Mouse (Mus musculus) forebrain, embryonic 11.5 days (tissue): ENCODE data around the gene Itpkb. TPM values are rescaled to one million over a fixed set of nuclear protein-coding genes. Genes with fewer than 3 reads are reported as not detected.

Experiments used
- ATAC-seq: fragments of 200-750 bp; cut with Nextera tagmentation; replicated peaks from 2 replicates; pipeline ENCODE4 v1.8.0; 2017; ENCODE audit warnings: moderate TSS enrichment; ENCODE audit not compliant: low FRiP score
- DNase-seq: peaks from one replicate; pipeline ENCODE4 v3.0.0-alpha.2; 2017; ENCODE audit warnings: low spot score
- H3K27ac ChIP-seq: fragments of 300-500 bp; sonication (generic); 2 replicates; pipeline ENCODE4 v1.5.1; 2014; ENCODE audit warnings: low read depth, low read length
- H3K27me3 ChIP-seq: fragments of 300-500 bp; sonication (generic); 2 replicates; pipeline ENCODE4 v1.6.1; 2014; ENCODE audit warnings: mild to moderate bottlenecking, low read length, mixed read lengths; ENCODE audit not compliant: control insufficient read depth, insufficient read depth
- H3K36me3 ChIP-seq: fragments of 300-500 bp; sonication (generic); 2 replicates; pipeline ENCODE4 v1.6.1; 2014; ENCODE audit warnings: mild to moderate bottlenecking, low read length, moderate library complexity, mixed read lengths; ENCODE audit not compliant: control insufficient read depth, insufficient read depth
- H3K4me1 ChIP-seq: fragments of 300-500 bp; sonication (generic); replicated peaks from 2 replicates; pipeline ENCODE4 v1.6.1; 2014; ENCODE audit warnings: low read length, mixed read lengths; ENCODE audit not compliant: control insufficient read depth, insufficient read depth
- H3K4me2 ChIP-seq: fragments of 300-500 bp; sonication (generic); 2 replicates; pipeline ENCODE4 v1.6.1; 2014; ENCODE audit warnings: low read depth, mild to moderate bottlenecking, low read length, moderate library complexity, mixed read lengths; ENCODE audit not compliant: severe bottlenecking
- H3K4me3 ChIP-seq: fragments of 300-500 bp; sonication (generic); 2 replicates; pipeline ENCODE4 v1.5.1; 2014; ENCODE audit warnings: low read depth, low read length
- H3K9ac ChIP-seq: fragments of 300-500 bp; sonication (generic); 2 replicates; pipeline ENCODE4 v1.6.1; 2014; ENCODE audit warnings: low read length
- H3K9me3 ChIP-seq: fragments of 300-500 bp; sonication (generic); 2 replicates; pipeline ENCODE4 v1.6.1; 2016; ENCODE audit warnings: low read length, mixed read lengths; ENCODE audit not compliant: control insufficient read depth
- WGBS: fragments of 180-500 bp; shearing (Covaris S2); extraction: QIAGEN DNeasy Blood & Tissue Kit; methylation state at CpG from one replicate; pipeline ENCODE4 v1.1.7; 2014; 5-methylcytosine and 5-hydroxymethylcytosine counted together
- polyA plus RNA-seq: library from polyadenylated mRNA; unstranded; fragments of >200 nt; fragmentation: Nextera tagmentation; extraction: Ambion mirVana; gene quantifications from 2 replicates; pipeline ENCODE4 v1.2.1, GENCODE M21; 2014

Itpkb gene
- polyA plus RNA-seq, 1 experiment from 2014 or later, result 3.2 TPM

DNA sequence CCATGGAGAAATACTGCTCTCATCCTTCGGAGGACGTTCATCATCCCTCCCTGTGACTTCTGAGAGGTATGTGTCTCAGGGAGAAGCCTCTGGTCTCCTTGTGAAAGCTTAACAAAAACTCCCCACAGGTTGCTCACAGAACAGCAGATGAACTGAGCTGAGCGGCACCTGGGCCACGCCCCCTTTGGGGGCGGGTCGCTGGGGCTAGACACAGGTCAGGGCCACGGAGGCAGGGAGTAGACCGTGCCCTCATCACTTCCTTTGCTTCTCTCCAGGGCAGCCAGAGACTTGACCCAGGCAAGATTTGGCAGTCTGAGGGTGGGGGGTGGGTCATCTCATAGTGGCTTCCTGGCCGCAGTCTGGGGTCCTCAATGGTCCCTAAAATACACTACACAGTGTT is 104.6 kb downstream of the Itpkb start:
- 11% methylated on average over 9 of the region's 9 CpGs for WGBS

DNA sequence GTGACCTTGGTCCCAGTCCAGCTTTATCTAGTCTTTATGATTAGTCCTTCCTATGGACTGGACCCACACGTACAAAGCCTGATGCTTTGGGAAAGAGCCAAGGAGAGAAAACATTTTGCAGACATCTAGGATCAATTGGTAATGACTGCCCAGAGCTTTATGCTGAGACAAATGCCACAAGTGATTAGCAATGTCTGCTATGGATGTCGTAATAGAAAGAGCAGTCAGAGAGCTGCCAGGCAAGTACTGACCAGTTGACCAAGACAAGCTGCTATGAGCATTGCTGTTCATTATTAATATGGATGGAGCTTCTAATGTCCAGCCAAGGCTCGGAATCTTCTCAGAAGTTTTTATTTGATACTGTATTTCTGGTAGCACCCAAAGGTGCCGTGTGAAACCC is 109.2 kb downstream of the Itpkb start:
- Histone ChIP-seq H3K9ac (no peak overlapping the region), H3K36me3 (no peaks in the 10 kb centered on the region), H3K4me2 (no peak overlapping the region), H3K4me3 (no peak overlapping the region), H3K27ac (no peak overlapping the region), H3K4me1 (peaks cover 2% of the 10 kb centered on the region; the same call in 1 of the 2 replicates), H3K9me3 (no peaks in the 10 kb centered on the region), H3K27me3 (no peaks in the 10 kb centered on the region)
- ATAC-seq, result no peak
- WGBS, result 88% methylated on average over 4 of the region's 4 CpGs
- no peak for DNase-seq

More for the DNA sequence above, 104.6 kb downstream of the Itpkb start:
- no peaks in the 10 kb centered on the region for H3K36me3 ChIP-seq
- H3K9ac ChIP-seq, result no peak overlapping the region
- H3K27me3 ChIP-seq, result no peaks in the 10 kb centered on the region
- peaks cover 11% of the 10 kb centered on the region; the same call in 1 of the 2 replicates for H3K4me1 ChIP-seq
- H3K4me2 ChIP-seq, result 0 out of 2 replicates have a peak overlapping the region, but pooled peaks have one; percentile 26
- no peak overlapping the region for H3K27ac ChIP-seq
- H3K4me3 ChIP-seq, result no peak overlapping the region
- H3K9me3 ChIP-seq, result no peaks in the 10 kb centered on the region
- ATAC-seq, result no peak
- DNase-seq, result no peak

DNA sequence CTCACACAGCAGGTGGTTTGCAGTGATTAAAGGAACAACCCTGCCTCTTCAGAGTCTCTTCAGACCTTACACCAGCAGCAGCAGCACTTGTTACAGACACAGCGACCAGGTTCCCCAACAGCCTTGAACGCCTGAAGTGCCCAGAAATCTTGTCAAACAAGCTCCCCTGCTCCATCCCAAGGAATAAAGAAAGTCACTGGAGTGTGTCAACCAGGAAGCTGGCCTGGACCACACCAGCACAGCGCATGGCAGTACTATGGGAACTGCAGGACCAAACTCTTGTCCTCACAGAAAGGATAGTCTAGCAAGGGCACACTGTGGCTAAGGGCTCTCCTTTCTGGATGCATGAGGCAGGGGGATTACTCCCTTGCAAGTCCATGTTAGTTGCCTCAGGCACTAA is 114.1 kb downstream of the Itpkb start:
- H3K4me1 ChIP-seq, result no peaks in the 10 kb centered on the region
- H3K4me2 ChIP-seq, result no peak overlapping the region
- H3K4me3 ChIP-seq, result no peak overlapping the region
- no peak overlapping the region; the same call in 1 of the 2 replicates for H3K9ac ChIP-seq
- DNase-seq (no peak), ATAC-seq (no peak)
- WGBS, result 61% methylated on average over 3 of the region's 3 CpGs
- no peaks in the 10 kb centered on the region for H3K27me3 ChIP-seq
- no peak overlapping the region for H3K27ac ChIP-seq
- H3K9me3 ChIP-seq, result no peaks in the 10 kb centered on the region
- no peaks in the 10 kb centered on the region for H3K36me3 ChIP-seq

DNA sequence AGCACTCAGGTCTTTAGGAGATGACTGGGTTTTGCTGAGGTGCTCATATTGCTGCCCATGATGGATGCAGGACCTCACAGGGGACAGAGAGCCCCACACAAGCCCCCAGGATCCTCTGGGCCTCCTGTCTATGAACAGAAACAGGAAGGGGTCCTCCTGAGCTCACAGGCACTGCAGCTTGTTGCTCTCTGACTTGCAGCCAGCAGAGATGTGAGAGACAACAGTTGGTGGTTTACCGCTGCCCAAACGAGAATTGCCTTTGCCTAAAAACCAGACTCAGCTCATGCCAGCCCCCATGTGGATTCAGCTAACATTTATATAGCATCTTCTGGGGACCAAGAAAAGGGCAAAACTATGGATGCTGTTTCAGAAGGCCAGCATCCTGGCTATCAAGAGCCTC is 119.4 kb downstream of the Itpkb start:
- DNase-seq, result no peak
- H3K9ac ChIP-seq, result no peak overlapping the region
- no peak overlapping the region for H3K4me2 ChIP-seq
- no peaks in the 10 kb centered on the region for H3K27me3 ChIP-seq
- H3K4me3 ChIP-seq, result no peak overlapping the region
- ATAC-seq, result no peak
- no peaks in the 10 kb centered on the region for H3K9me3 ChIP-seq
- H3K27ac ChIP-seq, result no peak overlapping the region
- H3K4me1 ChIP-seq, result no peaks in the 10 kb centered on the region
- WGBS, result 65% methylated on average over 2 of the region's 2 CpGs
- no peaks in the 10 kb centered on the region for H3K36me3 ChIP-seq

DNA sequence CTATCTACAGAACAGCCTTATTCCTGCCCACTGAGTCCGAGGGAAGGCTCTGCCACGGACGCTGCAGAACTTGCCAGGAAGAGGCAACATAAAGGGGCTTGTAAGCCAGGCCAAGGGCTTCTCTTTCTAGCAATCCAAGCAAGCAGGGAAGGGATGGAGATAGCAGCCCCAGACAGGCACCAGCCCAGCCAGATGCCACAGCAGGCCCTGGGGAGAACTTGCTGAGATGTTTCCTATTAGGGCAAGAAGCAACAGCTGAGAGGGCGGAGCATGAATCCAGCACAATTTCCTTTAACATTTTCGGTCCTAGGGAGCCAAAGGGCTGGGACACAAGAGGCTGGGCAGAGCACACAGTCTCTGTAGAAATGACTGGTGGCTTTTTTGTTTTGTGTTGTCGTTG is 128.0 kb downstream of the Itpkb start:
- Histone ChIP-seq H3K27me3 (no peaks in the 10 kb centered on the region), H3K27ac (no peak overlapping the region), H3K4me3 (no peak overlapping the region), H3K36me3 (no peaks in the 10 kb centered on the region), H3K4me2 (no peak overlapping the region), H3K9ac (no peak overlapping the region), H3K9me3 (no peaks in the 10 kb centered on the region), H3K4me1 (no peaks in the 10 kb centered on the region)
- 65% methylated on average over 6 of the region's 6 CpGs for WGBS
- DNase-seq (no peak), ATAC-seq (no peak)

DNA sequence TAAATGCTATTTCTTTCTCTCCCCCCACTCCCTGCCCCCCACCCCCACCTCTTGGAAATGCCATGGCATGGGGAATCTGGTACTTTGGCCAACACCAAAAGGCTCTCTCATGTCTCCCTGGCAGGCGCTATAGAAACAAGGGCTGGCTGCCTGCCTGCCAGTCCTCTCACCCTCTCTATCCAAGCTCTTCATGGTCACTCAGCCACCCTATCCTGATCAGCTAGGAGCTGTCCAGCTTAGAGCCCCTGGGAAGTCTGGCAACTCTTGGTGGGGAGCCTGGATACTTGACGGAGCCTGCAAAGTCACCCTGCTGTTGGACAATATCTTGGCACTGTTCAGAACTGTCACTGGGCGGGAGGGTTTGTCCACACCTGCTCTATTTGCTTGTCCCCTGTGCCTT is 128.4 kb downstream of the Itpkb start:
- no peak for ATAC-seq
- H3K9ac ChIP-seq, result no peak overlapping the region
- no peaks in the 10 kb centered on the region for H3K27me3 ChIP-seq
- no peak overlapping the region for H3K4me3 ChIP-seq
- WGBS, result 69% methylated on average over 3 of the region's 3 CpGs
- no peaks in the 10 kb centered on the region for H3K9me3 ChIP-seq
- H3K27ac ChIP-seq, result no peak overlapping the region
- no peaks in the 10 kb centered on the region for H3K4me1 ChIP-seq
- no peak overlapping the region for H3K4me2 ChIP-seq
- DNase-seq, result no peak
- no peaks in the 10 kb centered on the region for H3K36me3 ChIP-seq

DNA sequence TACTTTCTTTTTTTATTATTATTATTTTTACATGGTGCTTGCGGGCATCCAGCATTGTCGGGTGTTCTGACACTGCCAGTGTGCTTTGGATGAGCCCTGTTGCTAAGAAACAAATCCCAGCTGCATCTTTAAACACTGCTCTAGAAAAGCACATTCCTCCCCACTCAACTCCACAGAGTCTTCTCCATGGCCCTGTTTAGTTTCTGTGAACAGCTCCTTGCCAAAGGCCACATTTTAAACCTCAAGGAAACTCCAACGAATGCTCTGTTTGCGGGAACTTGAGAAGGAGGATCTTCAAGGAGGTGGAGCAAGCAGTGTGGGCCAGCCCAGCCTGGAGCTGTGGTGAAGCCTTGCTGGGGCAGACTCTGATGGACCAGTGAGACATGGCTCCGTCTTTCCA is 130.4 kb downstream of the Itpkb start:
- no peak overlapping the region for H3K9ac ChIP-seq
- no peaks in the 10 kb centered on the region for H3K36me3 ChIP-seq
- DNase-seq (no peak), ATAC-seq (no peak)
- WGBS, result 53% methylated on average over 5 of the region's 5 CpGs
- no peak overlapping the region for H3K27ac ChIP-seq
- H3K27me3 ChIP-seq, result no peaks in the 10 kb centered on the region
- H3K4me3 ChIP-seq, result no peak overlapping the region
- H3K4me1 ChIP-seq, result no peaks in the 10 kb centered on the region
- H3K9me3 ChIP-seq, result no peaks in the 10 kb centered on the region
- no peak overlapping the region for H3K4me2 ChIP-seq

DNA sequence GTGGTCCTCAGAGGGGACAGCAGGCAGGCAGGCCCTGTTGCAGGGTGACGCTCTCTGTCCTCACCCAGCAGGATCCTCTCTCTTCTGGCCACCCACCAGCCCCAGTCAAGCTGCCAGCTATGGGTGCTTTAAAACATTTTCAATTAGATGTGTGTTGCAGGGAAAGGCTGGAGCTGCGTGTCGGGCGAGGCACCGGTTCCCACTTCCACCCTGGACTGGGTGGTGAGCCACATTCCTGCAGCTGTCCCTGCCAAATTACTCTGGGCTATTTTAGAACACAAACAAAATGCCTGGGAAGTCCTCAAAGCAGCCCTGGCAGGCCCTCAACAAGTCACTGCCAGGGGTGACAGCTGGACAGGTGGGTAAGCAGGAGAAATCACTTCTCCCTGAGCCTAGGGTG is 132.1 kb downstream of the Itpkb start:
- WGBS, result 93% methylated on average over 5 of the region's 5 CpGs
- H3K4me1 ChIP-seq, result no peaks in the 10 kb centered on the region
- no peak for DNase-seq

DNA sequence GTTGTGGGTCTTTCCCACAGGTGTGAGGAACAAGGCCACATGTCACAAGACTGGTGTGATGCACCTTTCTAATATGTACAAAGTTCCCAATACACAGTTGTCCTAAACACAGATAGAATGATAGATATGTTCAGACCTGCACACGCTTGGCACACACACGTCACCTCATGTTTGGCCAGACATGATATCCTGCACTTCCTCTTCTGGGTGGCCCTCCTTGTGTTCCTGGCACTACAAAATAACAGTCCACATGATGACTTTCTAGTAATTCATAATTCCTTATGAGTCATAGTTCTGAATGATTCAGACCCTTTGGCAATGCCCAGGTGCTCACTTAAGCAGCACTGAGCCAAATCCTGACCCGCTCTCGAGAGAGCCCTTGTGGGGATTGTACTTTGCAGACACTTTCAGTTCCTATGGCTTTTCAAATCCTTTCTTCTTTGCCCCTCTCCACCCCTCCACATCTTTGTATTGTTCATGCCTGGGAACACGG is 132.7 kb downstream of the Itpkb start:
- no peak for ATAC-seq
- no peak overlapping the region for H3K4me2 ChIP-seq
- H3K27ac ChIP-seq, result no peak overlapping the region
- no peaks in the 10 kb centered on the region for H3K4me1 ChIP-seq
- no peak for DNase-seq
- H3K9me3 ChIP-seq, result no peaks in the 10 kb centered on the region
- H3K9ac ChIP-seq, result no peak overlapping the region
- 87% methylated on average over 5 of the region's 5 CpGs for WGBS
- H3K36me3 ChIP-seq, result no peaks in the 10 kb centered on the region
- H3K4me3 ChIP-seq, result no peak overlapping the region
- no peaks in the 10 kb centered on the region for H3K27me3 ChIP-seq

More for the DNA sequence above, 132.1 kb downstream of the Itpkb start:
- no peaks in the 10 kb centered on the region for H3K27me3 ChIP-seq
- H3K9ac ChIP-seq, result no peak overlapping the region
- no peak for ATAC-seq
- no peak overlapping the region for H3K27ac ChIP-seq
- H3K9me3 ChIP-seq, result no peaks in the 10 kb centered on the region
- H3K36me3 ChIP-seq, result no peaks in the 10 kb centered on the region
- no peak overlapping the region for H3K4me2 ChIP-seq
- no peak overlapping the region for H3K4me3 ChIP-seq
